Mouse (Mus musculus): ENCODE measurements around the gene Kcnj15. TPM values are rescaled to one million over a fixed set of nuclear protein-coding genes. Genes with fewer than 3 reads are reported as not detected.

Gene Kcnj15
- polyA plus RNA-seq, 1 experiment from 2014 or later = 0.06 TPM

DNA sequence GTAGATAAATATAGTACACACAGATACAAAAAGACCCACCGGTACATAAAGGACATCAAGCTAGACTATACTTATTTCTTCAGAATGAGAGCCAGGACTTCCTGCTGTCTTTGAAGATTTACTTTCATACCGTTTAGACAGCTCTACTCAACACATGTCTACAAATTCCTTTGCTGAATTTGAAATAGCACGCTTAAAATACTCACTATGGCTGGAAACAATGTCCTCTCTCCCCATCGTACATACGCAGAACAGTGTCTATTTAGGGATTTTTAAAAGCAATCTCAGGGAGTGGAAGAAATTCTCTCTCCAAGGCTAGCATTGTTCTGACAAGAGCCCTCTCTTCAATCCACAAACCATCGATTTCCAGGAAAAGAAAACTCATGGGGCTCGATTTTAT, 32.1 kb upstream of the Kcnj15 start:
- Histone ChIP-seq H3K9ac (no peak overlapping the region), H3K9me3 (replicated peaks) (no peaks in the 10 kb centered on the region), H3K36me3 (no peaks in the 10 kb centered on the region), H3K27me3 (replicated peaks) (no peaks in the 10 kb centered on the region), H3K4me1 (no peaks in the 10 kb centered on the region), H3K4me3 (no peak overlapping the region), H3K27ac (no peak overlapping the region), H3K4me2 (no peak overlapping the region)
- no peak for ATAC-seq
- WGBS (ENCODE audit: insufficient replicate concordance) = 65% methylated on average over 7 of the region's 7 CpGs

DNA sequence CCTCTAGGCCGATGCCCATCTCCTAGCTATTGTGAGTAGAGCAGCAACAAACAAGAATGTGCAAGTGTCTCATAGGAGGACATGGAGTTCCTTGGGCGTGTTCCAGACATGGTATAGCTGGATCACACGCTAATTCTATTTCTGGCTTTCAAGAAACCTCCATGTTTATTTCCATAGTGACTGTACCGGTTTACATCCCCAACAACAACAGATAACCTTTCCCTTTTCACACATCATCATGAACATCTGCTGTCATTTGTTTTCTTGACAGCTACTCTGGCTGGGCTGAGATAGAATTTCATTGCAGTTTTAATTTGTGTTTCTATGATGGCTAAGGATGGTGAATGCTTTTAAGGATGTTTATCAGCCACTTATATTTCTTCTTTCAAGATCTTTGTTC, 25.6 kb upstream of the Kcnj15 start:
- no peaks in the 10 kb centered on the region for H3K9me3 ChIP-seq (replicated peaks)
- H3K36me3 ChIP-seq = no peaks in the 10 kb centered on the region
- no peak overlapping the region for H3K4me2 ChIP-seq
- no peaks in the 10 kb centered on the region for H3K4me1 ChIP-seq
- no peak overlapping the region for H3K9ac ChIP-seq
- H3K4me3 ChIP-seq = no peak overlapping the region
- WGBS (ENCODE audit: insufficient replicate concordance) = 61% methylated on average over 4 of the region's 4 CpGs
- no peak overlapping the region for H3K27ac ChIP-seq
- H3K27me3 ChIP-seq (replicated peaks) = no peaks in the 10 kb centered on the region
- ATAC-seq = no peak

DNA sequence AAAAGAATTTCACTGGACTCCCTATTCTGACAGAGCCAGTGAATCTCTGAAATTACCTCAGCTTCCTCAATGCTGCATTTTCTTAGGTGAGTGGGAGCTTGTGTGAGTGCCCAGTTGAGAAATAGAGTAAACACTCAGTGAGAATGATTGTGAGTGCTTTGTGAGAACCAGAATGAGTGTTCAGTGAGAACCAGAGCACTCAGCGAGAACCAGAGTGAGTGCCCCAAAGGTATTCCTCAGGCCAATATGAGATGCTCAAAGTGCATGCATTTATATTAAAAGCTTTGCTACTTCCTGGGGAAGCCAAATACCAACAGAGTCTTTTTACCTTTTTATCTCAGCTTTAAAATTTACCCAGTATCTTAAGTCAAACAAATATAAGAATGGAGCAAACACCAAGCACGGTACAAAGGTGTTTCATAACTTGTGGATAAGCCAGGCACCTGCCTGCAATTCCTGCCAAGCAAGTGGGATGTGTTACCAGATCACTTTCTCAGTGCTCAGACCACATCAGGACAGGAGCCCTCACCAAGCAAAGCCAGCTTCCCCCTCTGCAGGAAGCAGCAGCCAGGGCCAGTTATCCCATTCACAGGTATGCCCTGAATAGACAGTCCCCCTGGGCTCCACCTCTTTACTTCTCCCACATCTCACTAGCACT, 22.3 kb upstream of the Kcnj15 start:
- H3K36me3 ChIP-seq = no peaks in the 10 kb centered on the region
- no peaks in the 10 kb centered on the region for H3K4me1 ChIP-seq
- H3K9ac ChIP-seq = no peak overlapping the region
- no peaks in the 10 kb centered on the region for H3K9me3 ChIP-seq (replicated peaks)
- H3K4me3 ChIP-seq = no peak overlapping the region
- ATAC-seq = no peak
- H3K27ac ChIP-seq = no peak overlapping the region
- no peaks in the 10 kb centered on the region for H3K27me3 ChIP-seq (replicated peaks)
- H3K4me2 ChIP-seq = no peak overlapping the region
- 69% methylated on average over 2 of the region's 2 CpGs for WGBS (ENCODE audit: insufficient replicate concordance)

DNA sequence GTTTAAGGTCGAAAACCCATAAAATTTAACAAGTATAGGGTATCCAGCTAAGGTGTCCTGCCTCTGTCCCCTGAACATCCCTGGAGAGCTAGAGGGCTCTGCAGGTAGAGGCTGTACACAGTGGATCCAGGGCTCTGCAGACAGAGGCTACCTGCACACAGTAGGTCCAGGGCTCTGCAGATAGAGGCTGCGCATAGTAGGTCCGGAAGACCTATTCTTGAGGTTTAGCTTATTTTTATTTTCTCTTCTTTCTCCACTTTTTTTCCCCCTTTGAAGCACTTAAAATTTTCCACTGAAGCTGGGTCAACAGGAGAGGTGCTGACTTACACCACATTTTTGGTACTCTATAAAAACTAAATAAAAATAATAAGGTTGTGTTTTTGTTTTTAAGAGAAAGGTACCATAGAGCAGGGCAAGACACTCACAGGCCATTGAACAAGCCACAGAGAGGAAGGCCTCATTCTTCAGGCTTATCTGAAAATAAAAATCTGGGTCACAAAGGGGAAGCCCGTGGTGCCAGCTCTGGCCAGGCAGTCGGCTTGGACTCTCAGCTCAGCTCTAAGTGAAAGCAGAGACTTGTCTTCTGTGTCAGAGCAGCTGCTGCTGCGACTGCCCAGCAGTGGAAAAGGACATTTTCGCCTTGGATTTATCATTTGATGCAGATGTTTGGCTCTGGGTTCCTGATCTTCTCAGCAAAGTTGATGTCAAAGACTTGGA, 18.0 kb upstream of the Kcnj15 start:
- ATAC-seq = no peak
- H3K27ac ChIP-seq = no peak overlapping the region
- H3K36me3 ChIP-seq = no peaks in the 10 kb centered on the region
- 58% methylated on average over 7 of the region's 7 CpGs for WGBS (ENCODE audit: insufficient replicate concordance)
- no peak overlapping the region for H3K4me3 ChIP-seq
- no peaks in the 10 kb centered on the region for H3K4me1 ChIP-seq
- H3K27me3 ChIP-seq (replicated peaks) = no peaks in the 10 kb centered on the region
- H3K4me2 ChIP-seq = no peak overlapping the region
- no peaks in the 10 kb centered on the region for H3K9me3 ChIP-seq (replicated peaks)
- H3K9ac ChIP-seq = no peak overlapping the region

DNA sequence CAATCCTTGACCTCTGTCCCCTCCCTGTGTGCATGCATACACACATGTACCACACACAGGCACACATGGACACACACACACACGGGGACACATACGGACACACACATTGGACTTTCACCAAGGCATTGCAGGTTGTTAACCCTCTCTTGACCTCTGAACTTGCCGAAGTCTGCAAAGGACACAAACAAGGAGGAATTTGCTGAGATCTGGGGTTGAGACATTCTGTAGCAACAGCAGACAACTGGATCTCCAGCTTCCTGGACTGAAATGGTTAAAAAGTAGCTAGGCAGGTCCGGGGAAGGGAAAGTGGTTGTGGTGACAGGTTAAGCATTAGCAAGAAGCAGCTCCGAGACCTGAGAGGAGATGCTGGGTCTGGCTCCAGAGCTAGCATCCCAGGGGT, 16.7 kb upstream of the Kcnj15 start:
- no peak for ATAC-seq
- 57% methylated on average over 5 of the region's 5 CpGs for WGBS (ENCODE audit: insufficient replicate concordance)
- no peak overlapping the region for H3K4me3 ChIP-seq

DNA sequence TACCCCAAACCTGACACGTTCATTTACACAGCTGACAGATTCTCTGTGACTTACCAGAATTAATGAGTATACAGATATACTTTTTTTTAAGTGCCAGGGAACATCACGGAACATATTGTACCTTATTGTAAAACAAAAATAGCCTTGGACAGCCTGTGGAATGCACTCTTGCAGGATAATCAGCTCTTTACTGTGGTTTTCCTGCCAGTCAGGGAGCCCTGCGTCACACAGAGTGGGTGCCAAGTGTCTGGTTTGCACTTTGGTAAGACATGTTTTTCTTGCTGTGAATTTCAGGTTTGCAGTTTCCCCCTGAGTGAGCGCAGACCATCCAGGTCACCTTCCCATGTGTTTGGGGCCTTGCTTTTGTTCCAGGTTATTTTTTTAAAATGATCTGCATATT, 15.8 kb upstream of the Kcnj15 start:
- H3K9ac ChIP-seq = no peak overlapping the region
- no peaks in the 10 kb centered on the region for H3K27me3 ChIP-seq (replicated peaks)
- peaks cover 4% of the 10 kb centered on the region; the same call in 1 of the 2 replicates for H3K4me1 ChIP-seq
- no peak overlapping the region for H3K4me2 ChIP-seq
- ATAC-seq = no peak
- no peaks in the 10 kb centered on the region for H3K36me3 ChIP-seq
- no peak overlapping the region for H3K27ac ChIP-seq
- no peak overlapping the region for H3K4me3 ChIP-seq
- WGBS (ENCODE audit: insufficient replicate concordance) = 59% methylated on average over 4 of the region's 4 CpGs
- H3K9me3 ChIP-seq (replicated peaks) = no peaks in the 10 kb centered on the region

More for the DNA sequence above, 16.7 kb upstream of the Kcnj15 start:
- no peak overlapping the region for H3K9ac ChIP-seq
- no peaks in the 10 kb centered on the region for H3K27me3 ChIP-seq (replicated peaks)
- no peak overlapping the region for H3K4me2 ChIP-seq
- H3K4me1 ChIP-seq = peaks cover 4% of the 10 kb centered on the region; the same call in 1 of the 2 replicates
- H3K36me3 ChIP-seq = no peaks in the 10 kb centered on the region
- H3K9me3 ChIP-seq (replicated peaks) = no peaks in the 10 kb centered on the region
- no peak overlapping the region for H3K27ac ChIP-seq

DNA sequence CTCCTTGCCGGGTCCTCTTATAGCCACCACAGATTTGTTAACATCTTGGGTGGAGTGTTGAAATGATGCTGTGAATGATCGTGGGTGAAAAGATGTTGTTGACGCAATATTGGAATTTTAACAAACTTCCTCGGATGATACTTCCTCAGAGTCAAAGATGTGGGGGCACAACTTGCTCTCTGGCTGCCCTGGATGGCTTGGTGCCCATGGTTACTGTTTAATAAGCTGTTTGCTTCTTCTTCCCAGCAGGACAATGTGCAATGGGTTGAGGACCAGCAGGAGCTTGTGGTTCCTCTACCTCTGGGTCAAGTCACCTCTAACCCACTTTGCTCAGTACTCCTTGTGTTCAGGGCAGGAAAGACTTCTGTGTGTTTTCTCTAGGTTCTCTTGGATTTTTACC, 15.2 kb upstream of the Kcnj15 start:
- Histone ChIP-seq H3K9ac (no peak overlapping the region), H3K4me2 (no peak overlapping the region), H3K4me3 (no peak overlapping the region), H3K36me3 (no peaks in the 10 kb centered on the region), H3K27ac (no peak overlapping the region), H3K4me1 (peaks cover 4% of the 10 kb centered on the region; the same call in 1 of the 2 replicates), H3K27me3 (replicated peaks) (no peaks in the 10 kb centered on the region), H3K9me3 (replicated peaks) (no peaks in the 10 kb centered on the region)
- no peak for ATAC-seq
- 74% methylated on average over 4 of the region's 4 CpGs for WGBS (ENCODE audit: insufficient replicate concordance)

DNA sequence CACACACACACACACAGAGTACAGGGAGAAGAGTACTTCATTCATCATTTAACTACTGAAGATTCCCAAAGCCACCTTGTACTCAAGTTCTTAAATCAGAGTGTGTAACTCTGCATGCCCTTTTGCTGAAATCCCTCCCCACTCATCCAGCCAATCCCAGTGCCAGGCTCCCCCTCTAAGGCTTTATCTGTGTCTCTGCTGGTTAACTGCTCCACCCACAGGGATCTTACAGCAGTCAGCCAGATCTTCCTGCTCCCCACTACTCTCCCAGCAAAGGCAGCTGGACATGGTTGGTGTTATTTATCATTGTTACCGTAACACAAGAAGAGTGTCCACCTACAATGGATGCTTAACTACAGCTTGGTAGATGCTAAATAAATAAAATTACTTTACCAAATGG, 14.0 kb upstream of the Kcnj15 start:
- peaks cover 4% of the 10 kb centered on the region; the same call in 1 of the 2 replicates for H3K4me1 ChIP-seq
- ATAC-seq = no peak
- H3K9ac ChIP-seq = no peak overlapping the region
- WGBS (ENCODE audit: insufficient replicate concordance) = 73% methylated on average over 1 of the region's 1 CpGs
- no peak overlapping the region for H3K4me3 ChIP-seq
- H3K36me3 ChIP-seq = no peaks in the 10 kb centered on the region
- no peak overlapping the region for H3K27ac ChIP-seq
- no peaks in the 10 kb centered on the region for H3K27me3 ChIP-seq (replicated peaks)
- H3K9me3 ChIP-seq (replicated peaks) = no peaks in the 10 kb centered on the region
- H3K4me2 ChIP-seq = no peak overlapping the region

DNA sequence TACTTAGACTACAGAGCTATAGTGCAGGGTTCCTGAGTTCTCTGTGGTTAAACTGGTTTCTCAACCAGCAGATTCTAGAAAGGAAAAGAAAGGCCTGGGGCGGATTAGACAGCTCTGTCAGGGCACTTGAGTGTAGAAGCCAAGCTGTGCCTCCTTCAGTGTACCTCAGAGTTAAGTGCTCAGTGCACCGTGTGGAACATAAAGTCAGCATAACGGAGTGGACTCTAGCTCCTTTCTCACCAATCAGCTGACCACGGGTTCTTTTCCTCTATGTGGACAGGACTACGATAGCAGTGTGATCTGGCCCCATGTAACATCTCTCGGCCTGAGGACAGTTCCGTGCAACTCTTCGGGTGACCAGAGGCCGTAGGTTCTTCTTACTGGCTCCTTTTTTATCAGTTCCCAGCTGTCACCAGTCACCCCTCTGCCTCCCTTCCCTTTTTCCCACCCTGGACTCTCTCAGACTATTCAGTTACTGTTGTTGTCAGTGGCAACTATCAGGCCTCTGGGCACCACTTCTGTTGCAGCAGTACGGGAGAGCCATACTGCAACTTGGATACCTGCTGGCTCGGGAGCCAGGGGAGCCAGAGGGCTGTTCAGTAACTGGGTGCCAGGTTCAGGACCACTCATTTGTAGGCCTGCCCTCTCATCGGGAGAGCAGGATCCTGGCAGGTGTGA, 12.6 kb upstream of the Kcnj15 start:
- Histone ChIP-seq H3K36me3 (no peaks in the 10 kb centered on the region), H3K4me1 (peaks cover 4% of the 10 kb centered on the region; the same call in 1 of the 2 replicates), H3K4me2 (no peak overlapping the region), H3K27ac (no peak overlapping the region), H3K27me3 (replicated peaks) (no peaks in the 10 kb centered on the region), H3K4me3 (no peak overlapping the region), H3K9me3 (replicated peaks) (no peaks in the 10 kb centered on the region), H3K9ac (no peak overlapping the region)
- ATAC-seq = no peak
- 37% methylated on average over 12 of the region's 12 CpGs for WGBS (ENCODE audit: insufficient replicate concordance)

DNA sequence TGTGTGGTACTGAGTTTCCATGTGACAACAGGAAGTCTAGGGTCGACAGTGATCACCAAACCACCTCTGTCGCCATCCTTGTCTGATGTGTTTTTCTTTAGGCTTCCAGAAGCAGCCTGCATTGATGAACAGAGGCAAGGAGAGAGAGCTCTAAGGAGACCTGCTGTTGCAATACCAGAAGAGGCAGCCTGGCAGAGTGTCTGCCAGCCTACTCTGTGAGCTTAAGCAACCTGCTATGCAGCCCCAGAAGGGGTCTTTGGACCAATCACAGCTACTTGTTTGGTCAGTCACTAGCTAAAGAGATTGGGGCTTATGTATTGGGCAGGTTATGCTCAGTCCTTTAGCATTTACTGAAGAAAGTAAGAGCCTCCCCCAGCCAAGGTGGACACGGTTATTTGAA, 11.9 kb upstream of the Kcnj15 start:
- Histone ChIP-seq H3K4me3 (no peak overlapping the region), H3K27ac (no peak overlapping the region), H3K9ac (no peak overlapping the region), H3K27me3 (replicated peaks) (no peaks in the 10 kb centered on the region), H3K9me3 (replicated peaks) (no peaks in the 10 kb centered on the region), H3K4me2 (no peak overlapping the region), H3K36me3 (no peaks in the 10 kb centered on the region), H3K4me1 (peaks cover 4% of the 10 kb centered on the region; the same call in 1 of the 2 replicates)
- no peak for ATAC-seq
- 44% methylated on average over 3 of the region's 3 CpGs for WGBS (ENCODE audit: insufficient replicate concordance)

DNA sequence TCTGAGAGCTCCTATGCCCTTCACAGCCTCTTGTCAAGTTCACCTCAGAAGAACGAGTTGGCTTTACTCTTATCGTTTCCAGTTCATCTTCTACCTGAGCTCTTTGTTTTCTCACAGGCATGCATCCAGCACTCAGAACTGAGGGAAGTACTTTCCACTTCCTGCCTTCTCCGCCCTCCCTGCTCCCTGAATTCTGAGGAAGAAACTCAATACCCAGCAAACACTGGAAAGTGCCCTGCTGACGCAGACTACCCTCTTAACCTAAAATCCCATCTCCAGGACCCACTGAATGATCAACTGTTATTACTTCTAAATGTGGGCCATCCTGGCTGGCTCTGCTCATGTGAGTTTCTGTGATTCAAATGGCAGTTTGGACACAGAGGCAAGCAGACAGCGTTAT, 8.7 kb upstream of the Kcnj15 start:
- no peak overlapping the region for H3K4me3 ChIP-seq
- no peaks in the 10 kb centered on the region for H3K9me3 ChIP-seq (replicated peaks)
- H3K36me3 ChIP-seq = no peaks in the 10 kb centered on the region
- H3K27ac ChIP-seq = no peak overlapping the region
- no peak overlapping the region for H3K9ac ChIP-seq
- 58% methylated on average over 5 of the region's 5 CpGs for WGBS (ENCODE audit: insufficient replicate concordance)
- no peak overlapping the region for H3K4me2 ChIP-seq
- ATAC-seq = no peak
- peaks cover 4% of the 10 kb centered on the region; the same call in 1 of the 2 replicates for H3K4me1 ChIP-seq
- no peaks in the 10 kb centered on the region for H3K27me3 ChIP-seq (replicated peaks)

DNA sequence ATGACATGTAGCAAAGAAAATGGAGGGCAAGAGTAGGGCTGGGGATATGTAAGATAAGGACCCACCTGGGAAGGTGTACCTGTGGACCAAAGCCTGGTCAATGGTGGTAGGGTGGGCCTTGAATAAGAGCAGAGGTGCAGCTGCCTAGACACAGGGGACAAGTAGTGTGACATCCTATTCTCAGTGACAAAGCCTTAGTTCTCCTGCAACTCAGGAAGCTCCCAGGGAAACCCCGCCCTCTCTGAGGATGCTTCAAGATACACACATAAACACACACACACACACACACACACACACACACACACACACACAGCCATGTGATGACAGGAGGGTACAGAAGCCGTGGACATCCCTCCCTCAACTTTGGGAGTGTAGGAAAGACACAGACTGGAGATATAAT, 710 bp upstream of the Kcnj15 start:
- no peak for ATAC-seq
- Histone ChIP-seq H3K9me3 (replicated peaks) (no peaks in the 10 kb centered on the region), H3K36me3 (no peaks in the 10 kb centered on the region), H3K4me2 (no peak overlapping the region), H3K9ac (no peak overlapping the region), H3K27ac (no peak overlapping the region), H3K27me3 (replicated peaks) (peaks cover 22% of the 10 kb centered on the region; the same call in 1 of the 2 replicates), H3K4me3 (no peak overlapping the region), H3K4me1 (no peaks in the 10 kb centered on the region)
- 51% methylated on average over 2 of the region's 2 CpGs for WGBS (ENCODE audit: insufficient replicate concordance)

Data from liver, embryonic 12.5 days (tissue).